ENCODE assay signal across 9 mouse cellular contexts in the genomic region with DNA sequence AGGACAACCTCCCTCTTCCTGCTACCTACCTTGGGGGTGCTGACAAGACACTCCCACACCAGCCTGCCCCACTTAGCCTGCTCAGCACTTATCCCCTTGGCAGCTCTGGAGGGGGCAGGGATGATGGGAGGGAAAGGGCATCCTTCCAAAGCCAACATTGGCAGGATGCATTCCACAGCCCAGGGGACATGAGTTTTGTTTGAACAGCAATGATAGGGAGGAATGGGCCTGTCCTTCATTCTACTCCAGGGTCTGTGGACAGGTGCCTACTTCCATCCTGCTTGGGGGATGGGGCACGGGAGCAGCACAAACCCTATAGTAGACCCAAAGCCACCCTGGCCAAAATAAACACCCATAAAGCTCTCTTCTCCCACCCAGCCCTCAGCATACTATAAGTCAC. TPM values are rescaled to one million over a fixed set of nuclear protein-coding genes. Genes with fewer than 3 reads are reported as not detected.
A peak's percentile ranks its signal among the peaks of the same experiment; 100 is the strongest.
DNase-seq lines count a peak whose midpoint lies in the region.
"Had no signal": no experiment of that assay in that cellular context is flagged by ENCODE, and none has a peak within 500 bp of the region (broad histone marks: within the 10 kb centered on the region; RNA-seq: fewer than 3 reads in every experiment).

No protein-coding gene starts in this region.

- peak; percentile 46 for DNase-seq in adrenal gland, adult 2 months
- DNase-seq in adrenal gland, adult 18-20 months (ENCODE audit: low spot score in 2 of 2), result no peak
- peak; percentile 53 for DNase-seq in Muller cell, postnatal 12 days (ENCODE audit: inconsistent ontology term)
- peak; percentile 77 for DNase-seq in kidney, adult 18-20 months
- peak; percentile 66 to 80 for DNase-seq in lung, adult 18-20 months
- DNase-seq in neural tube, embryonic 10.5 days (ENCODE audit: extremely low spot score, low spot score), result no peak
- no peak for DNase-seq in frontal cortex, postnatal 14 days (ENCODE audit: low spot score in 2 of 2)
- no peak for DNase-seq in gastrocnemius, postnatal 10 days
- DNase-seq: cerebellum, adult 9-11 months had no signal

RNA-seq across cellular contexts. Expression of a gene that starts 16.2 kb away (rescaled TPM):
- 1 to 10 TPM; 8.6 to 9.5 TPM for total RNA-seq in adrenal gland, adult 2 months (2021)
- polyA plus RNA-seq in adrenal gland, adult 2 months (2012; rRNA removed), result 6.4 and 9.8 TPM in 2 replicates
- 10 to 100 TPM in 1 of 2 experiments, 1 to 10 TPM in 1; 4.3 to 10.7 TPM for total RNA-seq in adrenal gland, adult 18-20 months (2021)
- total RNA-seq in gastrocnemius, postnatal 10 days (2021), result 1 to 10 TPM in 1 of 2 experiments, under 1 TPM in 1; 0.99 to 1.9 TPM

RNA-seq across cellular contexts. Expression of a gene that starts 27.1 kb away (rescaled TPM):
- total RNA-seq in adrenal gland, adult 2 months (2021), result 1 to 10 TPM; 6.2 to 7.0 TPM
- polyA plus RNA-seq in adrenal gland, adult 2 months (2012; rRNA removed), result 8.5 and 9.8 TPM in 2 replicates
- 1 to 10 TPM; 5.1 to 7.8 TPM for total RNA-seq in adrenal gland, adult 18-20 months (2021)
- total RNA-seq in gastrocnemius, postnatal 10 days (2021), result 1 to 10 TPM; 2.0 to 2.2 TPM

Comparison
In these comparisons a context has a peak if more than half of its experiments do, and no peak if none do; other contexts are left out.
1. DNase-seq: peak in adrenal gland, adult 2 months (single experiment), Muller cell, postnatal 12 days (single experiment), kidney, adult 18-20 months (single experiment) and lung, adult 18-20 months (2 of 2); none in adrenal gland, adult 18-20 months (0 of 2), neural tube, embryonic 10.5 days (single experiment), frontal cortex, postnatal 14 days (0 of 2) and gastrocnemius, postnatal 10 days (single experiment).